Mouse (Mus musculus) thymus, postnatal 0 days (tissue): ENCODE data around the gene Leprot. TPM values are rescaled to one million over a fixed set of nuclear protein-coding genes. Genes with fewer than 3 reads are reported as not detected.

ENCODE experiments used
- polyA plus RNA-seq: library from polyadenylated mRNA; unstranded; fragments of >200 nt; fragmentation: Nextera tagmentation; extraction: Ambion mirVana; gene quantifications from 2 replicates; pipeline ENCODE4 v1.2.1, GENCODE M21; 2015

The Leprot gene
- polyA plus RNA-seq, 1 experiment from 2014 or later = 51.0 TPM

Other genes starting within 250 kb of the Leprot start
- gene Ak4, start 228.4 kb upstream of the Leprot start, polyA plus RNA-seq = 0.68 and 1.3 TPM in 2 replicates
- gene Dnajc6, start 151.1 kb upstream of the Leprot start, polyA plus RNA-seq = 9.6 and 13.8 TPM in 2 replicates
- gene Lepr, start 69.7 kb downstream of the Leprot start, polyA plus RNA-seq = 0.42 and 0.95 TPM in 2 replicates
- gene B020004J07Rik, start 196.3 kb downstream of the Leprot start, polyA plus RNA-seq = not detected in 2 replicates
- not detected in 2 replicates for gene C130073F10Rik, start 246.1 kb downstream of the Leprot start, polyA plus RNA-seq